Mouse (Mus musculus) limb, embryonic 12.5 days (tissue): ENCODE results near the gene Ntrk2. TPM values are rescaled to one million over a fixed set of nuclear protein-coding genes. Genes with fewer than 3 reads are reported as not detected.
A peak's percentile ranks its signal among the peaks of the same experiment; 100 is the strongest.

ENCODE experiments used
- ATAC-seq: fragments of 200-750 bp; cut with Nextera tagmentation; 2 replicates; pipeline ENCODE4 v1.8.0; 2017; ENCODE audit warnings: low read depth, moderate TSS enrichment; ENCODE audit not compliant: insufficient number of reproducible peaks, insufficient read depth, low FRiP score, low TSS enrichment
- H3K27ac ChIP-seq: fragments of 300-500 bp; sonication (generic); 2 replicates; pipeline ENCODE4 v1.5.1; 2016; ENCODE audit warnings: mild to moderate bottlenecking, moderate library complexity
- H3K27me3 ChIP-seq: fragments of 300-500 bp; sonication (generic); 2 replicates; pipeline ENCODE4 v1.6.1; 2016; ENCODE audit warnings: mild to moderate bottlenecking, moderate library complexity
- H3K36me3 ChIP-seq: fragments of 300-500 bp; sonication (generic); 2 replicates; pipeline ENCODE4 v1.6.1; 2016; ENCODE audit warnings: mild to moderate bottlenecking, moderate library complexity
- H3K4me1 ChIP-seq: fragments of 300-500 bp; sonication (generic); replicated peaks from 2 replicates; pipeline ENCODE4 v1.6.1; 2016
- H3K4me2 ChIP-seq: fragments of 300-500 bp; sonication (generic); 2 replicates; pipeline ENCODE4 v1.6.1; 2016; ENCODE audit warnings: mild to moderate bottlenecking, moderate library complexity
- H3K4me3 ChIP-seq: fragments of 300-500 bp; sonication (generic); replicated peaks from 2 replicates; pipeline ENCODE4 v1.5.1; 2016; ENCODE audit warnings: mild to moderate bottlenecking
- H3K9ac ChIP-seq: fragments of 300-500 bp; sonication (generic); replicated peaks from 2 replicates; pipeline ENCODE4 v1.6.1; 2016; ENCODE audit warnings: mild to moderate bottlenecking, moderate library complexity
- H3K9me3 ChIP-seq: fragments of 300-500 bp; sonication (generic); 2 replicates; pipeline ENCODE4 v1.6.1; 2016; ENCODE audit warnings: mild to moderate bottlenecking, moderate library complexity
- WGBS: fragments of 180-500 bp; shearing (Covaris S2); methylation state at CpG from one replicate; pipeline ENCODE4 v1.1.7; 2016; 5-methylcytosine and 5-hydroxymethylcytosine counted together
- polyA plus RNA-seq: library from polyadenylated mRNA; unstranded; fragments of >200 nt; fragmentation: Nextera tagmentation; extraction: Ambion mirVana; gene quantifications from 2 replicates; pipeline ENCODE4 v1.2.1, GENCODE M21; 2016

Ntrk2 gene
- polyA plus RNA-seq, 1 experiment from 2014 or later, result 4.9 TPM

- Histone ChIP-seq H3K36me3 (no peaks in the 10 kb centered on the region), H3K27me3 (no peaks in the 10 kb centered on the region), H3K4me1 (peaks cover 11% of the 10 kb centered on the region), H3K9me3 (no peaks in the 10 kb centered on the region), H3K4me2 (no peak overlapping the region), H3K9ac (no peak overlapping the region), H3K27ac (no peak overlapping the region; the same call in 1 of the 2 replicates), H3K4me3 (no peak overlapping the region)
- WGBS, result 62% methylated on average over 9 of the region's 9 CpGs
- ATAC-seq, result no peak; the same call in 1 of the 2 replicates
Observed at GRCm38 (mm10) chr13:59176485-59176884, 370.1 kb downstream of the Ntrk2 start.

- Histone ChIP-seq H3K9me3 (no peaks in the 10 kb centered on the region), H3K27ac (peak overlapping the region; percentile 59; the same call in 1 of the 2 replicates), H3K4me3 (no peak overlapping the region), H3K4me1 (peaks cover 11% of the 10 kb centered on the region), H3K9ac (no peak overlapping the region), H3K4me2 (no peak overlapping the region; the same call in 1 of the 2 replicates), H3K27me3 (no peaks in the 10 kb centered on the region), H3K36me3 (no peaks in the 10 kb centered on the region)
- no peak for ATAC-seq
- WGBS, result 31% methylated on average over 9 of the region's 9 CpGs
Observed at GRCm38 (mm10) chr13:59177003-59177402, 370.6 kb downstream of the Ntrk2 start.

- Histone ChIP-seq H3K36me3 (no peaks in the 10 kb centered on the region), H3K9ac (no peak overlapping the region), H3K4me2 (no peak overlapping the region), H3K27me3 (no peaks in the 10 kb centered on the region), H3K4me1 (peaks cover 11% of the 10 kb centered on the region), H3K9me3 (no peaks in the 10 kb centered on the region), H3K27ac (no peak overlapping the region), H3K4me3 (no peak overlapping the region)
- WGBS, result 77% methylated on average over 4 of the region's 4 CpGs
- ATAC-seq, result no peak
Observed at GRCm38 (mm10) chr13:59179986-59180385, 373.6 kb downstream of the Ntrk2 start.

GRCm38 (mm10) chr13:59180781-59181180 is 374.4 kb downstream of the Ntrk2 start:
- Histone ChIP-seq H3K4me1 (peaks cover 11% of the 10 kb centered on the region), H3K27ac (no peak overlapping the region), H3K9me3 (no peaks in the 10 kb centered on the region), H3K4me3 (no peak overlapping the region), H3K27me3 (no peaks in the 10 kb centered on the region), H3K4me2 (no peak overlapping the region), H3K9ac (no peak overlapping the region), H3K36me3 (no peaks in the 10 kb centered on the region)
- no peak for ATAC-seq
- 86% methylated on average over 10 of the region's 10 CpGs for WGBS

GRCm38 (mm10) chr13:59181188-59181947 is 375.0 kb downstream of the Ntrk2 start:
- Histone ChIP-seq H3K27me3 (no peaks in the 10 kb centered on the region), H3K4me3 (no peak overlapping the region), H3K4me2 (no peak overlapping the region), H3K9ac (no peak overlapping the region), H3K4me1 (peaks cover 10% of the 10 kb centered on the region), H3K9me3 (no peaks in the 10 kb centered on the region), H3K27ac (no peak overlapping the region), H3K36me3 (no peaks in the 10 kb centered on the region)
- no peak for ATAC-seq
- 78% methylated on average over 16 of the region's 16 CpGs for WGBS

- Histone ChIP-seq H3K9me3 (no peaks in the 10 kb centered on the region), H3K4me2 (no peak overlapping the region), H3K9ac (no peak overlapping the region), H3K27ac (no peak overlapping the region), H3K4me1 (no peaks in the 10 kb centered on the region), H3K4me3 (no peak overlapping the region), H3K36me3 (no peaks in the 10 kb centered on the region), H3K27me3 (no peaks in the 10 kb centered on the region)
- ATAC-seq, result no peak
- 68% methylated on average over 5 of the region's 5 CpGs for WGBS
Observed at GRCm38 (mm10) chr13:59182630-59183029, 376.3 kb downstream of the Ntrk2 start.

Other genes starting within 250 kb of the Ntrk2 start
- gene Slc28a3, start 195.7 kb upstream of the Ntrk2 start, polyA plus RNA-seq, result 0.10 TPM in 1 of 2 replicates, not detected in the other